Mouse (Mus musculus) heart, embryonic 14.5 days (tissue): ENCODE results near the gene Uhmk1. TPM values are rescaled to one million over a fixed set of nuclear protein-coding genes. Genes with fewer than 3 reads are reported as not detected.

Experiments used
- ATAC-seq: fragments of 200-750 bp; cut with Nextera tagmentation; 2 replicates; pipeline ENCODE4 v1.8.0; 2017; ENCODE audit warnings: low read depth, moderate TSS enrichment; ENCODE audit not compliant: insufficient number of reproducible peaks, insufficient read depth, low FRiP score
- H3K27ac ChIP-seq, 2 experiments: fragments of 200-500 bp in 1 of 2; fragments of 300-500 bp in 1 of 2; sonication (generic) in 1 of 2; replicated peaks in 1 of 2; 2 replicates each; pipeline ENCODE4 v1.5.1; 2012 to 2014; ENCODE audit warnings: low read depth in 2 of 2, low read length in 2 of 2, control low read depth in 1 of 2, mild to moderate bottlenecking in 1 of 2, mixed read lengths in 1 of 2; ENCODE audit not compliant: control insufficient read depth in 1 of 2, insufficient read depth in 1 of 2
- H3K27me3 ChIP-seq: fragments of 300-500 bp; sonication (generic); 2 replicates; pipeline ENCODE4 v1.6.1; 2014; ENCODE audit warnings: mild to moderate bottlenecking, low read length, control low read depth; ENCODE audit not compliant: control insufficient read depth, insufficient read depth
- H3K36me3 ChIP-seq: fragments of 300-500 bp; sonication (generic); 2 replicates; pipeline ENCODE4 v1.6.1; 2014; ENCODE audit warnings: mild to moderate bottlenecking, control low read depth, low read length, mixed read lengths; ENCODE audit not compliant: control insufficient read depth, insufficient read depth
- H3K4me1 ChIP-seq, 2 experiments: fragments of 200-500 bp in 1 of 2; fragments of 300-500 bp in 1 of 2; sonication (generic) in 1 of 2; 2 replicates each; pipeline ENCODE4 v1.6.1; 2012 to 2014; ENCODE audit warnings: low read length in 2 of 2, control low read depth in 1 of 2, mixed read lengths in 1 of 2; ENCODE audit not compliant: control insufficient read depth in 2 of 2, insufficient read depth in 2 of 2
- H3K4me2 ChIP-seq: fragments of 300-500 bp; sonication (generic); 2 replicates; pipeline ENCODE4 v1.6.1; 2014; ENCODE audit warnings: mild to moderate bottlenecking, low read length
- H3K4me3 ChIP-seq, 2 experiments: fragments of 200-500 bp in 1 of 2; fragments of 300-500 bp in 1 of 2; sonication (generic) in 1 of 2; 2 replicates each; pipeline ENCODE4 v1.5.1; 2012 to 2014; ENCODE audit warnings: low read length in 2 of 2, mild to moderate bottlenecking in 2 of 2, control low read depth in 1 of 2, low read depth in 1 of 2, moderate library complexity in 1 of 2; ENCODE audit not compliant: control insufficient read depth in 1 of 2, insufficient read depth in 1 of 2
- H3K9ac ChIP-seq: fragments of 300-500 bp; sonication (generic); 2 replicates; pipeline ENCODE4 v1.6.1; 2014; ENCODE audit warnings: mild to moderate bottlenecking, low read length
- H3K9me3 ChIP-seq: fragments of 300-500 bp; sonication (generic); 2 replicates; pipeline ENCODE4 v1.6.1; 2016; ENCODE audit warnings: low read length, control low read depth; ENCODE audit not compliant: control insufficient read depth
- WGBS: fragments of 180-500 bp; shearing (Covaris S2); extraction: QIAGEN DNeasy Blood & Tissue Kit; methylation state at CpG from one replicate; pipeline ENCODE4 v1.1.7; 2014; 5-methylcytosine and 5-hydroxymethylcytosine counted together
- polyA plus RNA-seq: library from polyadenylated mRNA; unstranded; fragments of >200 nt; fragmentation: Nextera tagmentation; extraction: Ambion mirVana; gene quantifications from 2 replicates; pipeline ENCODE4 v1.2.1, GENCODE M21; 2014

Uhmk1 gene
- polyA plus RNA-seq, 1 experiment from 2014 or later: 8.7 TPM

GRCm38 (mm10) chr1:170191925-170192324 is 23.3 kb downstream of the Uhmk1 start:
- Histone ChIP-seq H3K4me2 (no peak overlapping the region), H3K27me3 (no peaks in the 10 kb centered on the region), H3K36me3 (peaks cover 45% of the 10 kb centered on the region), H3K9ac (no peak overlapping the region), H3K9me3 (no peaks in the 10 kb centered on the region), H3K4me3 (no peak overlapping the region), H3K4me1 (peaks cover 2 to 4% of the 10 kb centered on the region in 2 experiments; a peak in 1 of 4 replicates), H3K27ac (no peak overlapping the region)
- ATAC-seq: no peak
- WGBS: 93% methylated on average over 1 of the region's 1 CpGs

DNA sequence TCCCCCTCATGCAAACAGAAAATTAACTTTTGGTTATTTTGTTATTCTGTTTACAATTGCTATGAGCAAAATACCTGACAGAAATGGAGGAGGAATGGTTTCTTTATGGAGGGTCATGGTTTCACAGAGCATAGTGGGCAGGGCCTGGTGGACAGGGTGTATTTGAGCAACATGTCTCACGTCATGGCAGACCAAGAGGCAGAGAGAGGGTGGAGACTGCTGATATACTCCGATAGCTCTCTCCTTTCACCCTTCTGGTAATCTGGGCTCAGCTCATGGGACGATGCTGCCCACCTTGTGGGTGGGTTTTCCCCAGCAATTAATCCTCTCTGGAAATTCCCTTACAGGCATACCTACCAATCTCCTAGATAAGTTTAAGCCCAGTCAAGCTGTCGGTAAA is 25.0 kb downstream of the Uhmk1 start:
- Histone ChIP-seq H3K36me3 (peaks cover 28% of the 10 kb centered on the region), H3K27me3 (no peaks in the 10 kb centered on the region), H3K4me1 (peaks cover 2 to 4% of the 10 kb centered on the region in 2 experiments; a peak in 1 of 4 replicates), H3K9ac (no peak overlapping the region), H3K4me3 (no peak overlapping the region), H3K27ac (no peak overlapping the region), H3K4me2 (no peak overlapping the region), H3K9me3 (no peaks in the 10 kb centered on the region)
- WGBS: 43% methylated on average over 4 of the region's 4 CpGs
- no peak for ATAC-seq

GRCm38 (mm10) chr1:170188601-170189000 is 26.6 kb downstream of the Uhmk1 start:
- H3K27me3 ChIP-seq: no peaks in the 10 kb centered on the region
- no peak overlapping the region for H3K9ac ChIP-seq
- ATAC-seq: no peak
- peaks cover 12% of the 10 kb centered on the region for H3K36me3 ChIP-seq
- H3K4me2 ChIP-seq: no peak overlapping the region
- 59% methylated on average over 11 of the region's 11 CpGs for WGBS
- H3K9me3 ChIP-seq: no peaks in the 10 kb centered on the region
- peaks cover 2 to 4% of the 10 kb centered on the region in 2 experiments; a peak in 1 of 4 replicates for H3K4me1 ChIP-seq
- no peak overlapping the region for H3K4me3 ChIP-seq
- peak overlapping the region in 1 of 2 experiments; percentile 8; a peak in 1 of 4 replicates for H3K27ac ChIP-seq

GRCm38 (mm10) chr1:170186531-170186930 is 28.7 kb downstream of the Uhmk1 start:
- Histone ChIP-seq H3K36me3 (no peaks in the 10 kb centered on the region), H3K4me1 (peaks cover 2 to 4% of the 10 kb centered on the region in 2 experiments; a peak in 1 of 4 replicates), H3K27ac (no peak overlapping the region), H3K9me3 (no peaks in the 10 kb centered on the region), H3K9ac (no peak overlapping the region), H3K4me2 (no peak overlapping the region), H3K27me3 (no peaks in the 10 kb centered on the region), H3K4me3 (no peak overlapping the region)
- WGBS: 53% methylated on average over 5 of the region's 5 CpGs
- no peak for ATAC-seq

DNA sequence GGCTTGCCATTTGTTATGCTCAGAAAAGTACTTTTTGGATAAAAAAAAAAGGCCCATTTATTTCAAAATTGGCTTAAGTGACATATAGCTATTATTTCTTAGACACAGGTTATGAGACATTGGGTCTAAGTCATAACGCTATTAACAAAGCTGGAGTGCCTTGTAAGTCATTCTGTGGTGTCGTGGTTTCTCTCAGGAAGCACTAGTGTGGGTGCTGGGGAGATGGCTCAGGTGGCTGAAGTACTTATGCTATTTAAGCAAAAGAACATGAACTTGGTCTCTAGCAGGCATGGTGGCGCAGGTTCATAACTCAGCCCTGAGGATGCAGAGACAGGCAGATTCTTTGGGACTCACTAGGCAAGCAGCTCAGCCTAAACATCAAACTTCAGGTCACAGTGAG is 30.1 kb downstream of the Uhmk1 start:
- no peaks in the 10 kb centered on the region for H3K27me3 ChIP-seq
- H3K9ac ChIP-seq: no peak overlapping the region
- no peaks in the 10 kb centered on the region for H3K36me3 ChIP-seq
- WGBS: 88% methylated on average over 3 of the region's 3 CpGs
- no peak overlapping the region for H3K4me2 ChIP-seq
- no peak for ATAC-seq
- no peak overlapping the region for H3K4me3 ChIP-seq
- no peaks in the 10 kb centered on the region for H3K9me3 ChIP-seq
- peaks cover under 1 to 2% of the 10 kb centered on the region in 2 experiments; a peak in 1 of 4 replicates for H3K4me1 ChIP-seq
- no peak overlapping the region for H3K27ac ChIP-seq

GRCm38 (mm10) chr1:170182706-170183105 is 32.5 kb downstream of the Uhmk1 start:
- no peaks in the 10 kb centered on the region for H3K36me3 ChIP-seq
- no peak overlapping the region for H3K4me3 ChIP-seq
- no peak for ATAC-seq
- H3K27ac ChIP-seq: no peak overlapping the region
- H3K9ac ChIP-seq: no peak overlapping the region
- no peaks in the 10 kb centered on the region for H3K4me1 ChIP-seq
- no peaks in the 10 kb centered on the region for H3K9me3 ChIP-seq
- H3K27me3 ChIP-seq: no peaks in the 10 kb centered on the region
- H3K4me2 ChIP-seq: no peak overlapping the region

GRCm38 (mm10) chr1:170176661-170177239 is 38.4 kb downstream of the Uhmk1 start:
- ATAC-seq: no peak
- Histone ChIP-seq H3K27me3 (no peaks in the 10 kb centered on the region), H3K9me3 (no peaks in the 10 kb centered on the region), H3K27ac (no peak overlapping the region), H3K36me3 (no peaks in the 10 kb centered on the region), H3K9ac (no peak overlapping the region), H3K4me1 (peaks cover 2 to 19% of the 10 kb centered on the region in 2 experiments), H3K4me2 (no peak overlapping the region), H3K4me3 (no peak overlapping the region)
- WGBS: 60% methylated on average over 8 of the region's 8 CpGs

DNA sequence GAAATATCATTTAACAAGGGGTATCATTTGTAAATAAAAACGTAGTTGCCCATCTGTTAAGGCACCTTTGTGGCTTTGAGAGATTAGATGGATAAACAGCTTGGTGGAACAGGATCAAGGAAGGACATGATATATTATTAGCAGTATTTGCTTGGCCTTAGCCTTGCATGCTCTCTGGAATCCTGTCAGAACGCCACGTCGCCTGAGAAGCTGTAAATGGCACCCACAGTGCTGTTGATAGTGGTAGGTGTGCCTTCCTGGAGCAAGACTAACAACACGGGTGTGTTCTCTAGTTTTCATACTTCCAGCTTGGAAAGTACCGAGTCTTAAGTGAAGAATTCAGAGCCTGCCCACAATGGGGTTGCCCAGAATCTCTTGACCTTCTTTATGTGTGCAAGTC is 39.3 kb downstream of the Uhmk1 start:
- peak overlapping the region in 1 of 2 experiments; percentile 88; a peak in 1 of 4 replicates for H3K4me3 ChIP-seq
- ATAC-seq: no peak
- peaks cover 2 to 22% of the 10 kb centered on the region in 2 experiments for H3K4me1 ChIP-seq
- no peak overlapping the region for H3K27ac ChIP-seq
- H3K9ac ChIP-seq: peak overlapping the region; percentile 38; the same call in 1 of the 2 replicates
- 31% methylated on average over 6 of the region's 6 CpGs for WGBS
- no peaks in the 10 kb centered on the region for H3K36me3 ChIP-seq
- H3K9me3 ChIP-seq: no peaks in the 10 kb centered on the region
- no peaks in the 10 kb centered on the region for H3K27me3 ChIP-seq
- H3K4me2 ChIP-seq: peak overlapping the region; percentile 66
